Mouse (Mus musculus): ENCODE results near the gene Hoxb7. TPM values are rescaled to one million over a fixed set of nuclear protein-coding genes. Genes with fewer than 3 reads are reported as not detected.
A peak's percentile ranks its signal among the peaks of the same experiment; 100 is the strongest.

Gene Hoxb7
- polyA plus RNA-seq, 1 experiment from 2014 or later = 65.9 TPM

DNA sequence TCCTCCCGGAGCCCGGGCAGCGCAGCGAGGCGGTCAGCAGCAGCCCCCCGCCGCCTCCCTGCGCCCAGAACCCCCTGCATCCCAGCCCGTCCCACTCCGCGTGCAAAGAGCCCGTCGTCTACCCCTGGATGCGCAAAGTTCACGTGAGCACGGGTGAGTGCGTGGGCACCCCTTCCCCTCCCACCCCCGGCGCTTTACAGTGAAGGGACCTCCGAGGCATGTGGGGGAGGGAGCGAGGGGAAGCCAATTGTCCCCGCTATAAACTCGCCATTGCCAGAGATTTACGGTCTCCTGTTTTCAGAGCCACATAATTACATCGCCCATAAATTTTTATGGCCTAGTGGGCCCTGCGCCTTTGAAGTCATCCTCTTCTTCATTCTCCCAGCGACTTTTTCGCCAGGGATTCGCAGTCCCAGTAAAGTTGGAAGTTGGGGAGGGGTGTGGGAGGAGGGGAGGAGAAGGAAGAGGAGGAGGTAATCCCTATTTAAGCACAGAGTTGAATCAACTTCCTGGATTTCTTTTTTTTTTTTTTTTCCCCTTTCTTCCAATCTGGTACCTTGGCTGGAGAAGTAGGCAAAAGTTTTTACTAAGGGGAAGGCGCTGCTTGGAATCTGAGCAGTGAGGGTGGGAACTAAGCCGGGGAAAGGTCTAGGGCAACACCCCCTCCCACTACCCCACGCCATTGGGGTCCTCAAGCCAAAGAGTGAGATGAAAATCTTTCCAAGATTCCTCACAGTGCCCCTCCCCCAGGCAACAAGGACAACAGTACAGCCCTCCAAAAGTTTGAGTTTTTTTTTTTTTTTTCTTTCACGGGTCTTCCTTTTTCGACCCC is 32.9 kb downstream of the Hoxb7 start:
- Histone ChIP-seq H3K36me3 (ENCODE audit: control insufficient read depth, insufficient read depth, low read length) (peaks cover 2% of the 10 kb centered on the region; the same call in 1 of the 2 replicates), H3K4me2 (ENCODE audit: low read depth) (peak overlapping the region; percentile 100), H3K4me3 (ENCODE audit: low read depth, low read length) (peak overlapping the region; percentile 96), H3K9me3 (ENCODE audit: control insufficient read depth, low read length) (no peaks in the 10 kb centered on the region), H3K27me3 (ENCODE audit: control insufficient read depth, insufficient read depth, low read length) (no peaks in the 10 kb centered on the region), H3K27ac (ENCODE audit: low read depth, low read length) (peak overlapping the region; percentile 100), H3K9ac (ENCODE audit: low read length) (peak overlapping the region; percentile 100), H3K4me1 (ENCODE audit: control insufficient read depth, insufficient read depth, low read length) (peaks cover 29% of the 10 kb centered on the region)
- peak; percentile 67 for DNase-seq (ENCODE audit: low spot score)
- WGBS = under 1% methylated on average over 26 of the region's 34 CpGs
- peak; percentile 73 for ATAC-seq (ENCODE audit: insufficient read depth, low FRiP score, low TSS enrichment)

DNA sequence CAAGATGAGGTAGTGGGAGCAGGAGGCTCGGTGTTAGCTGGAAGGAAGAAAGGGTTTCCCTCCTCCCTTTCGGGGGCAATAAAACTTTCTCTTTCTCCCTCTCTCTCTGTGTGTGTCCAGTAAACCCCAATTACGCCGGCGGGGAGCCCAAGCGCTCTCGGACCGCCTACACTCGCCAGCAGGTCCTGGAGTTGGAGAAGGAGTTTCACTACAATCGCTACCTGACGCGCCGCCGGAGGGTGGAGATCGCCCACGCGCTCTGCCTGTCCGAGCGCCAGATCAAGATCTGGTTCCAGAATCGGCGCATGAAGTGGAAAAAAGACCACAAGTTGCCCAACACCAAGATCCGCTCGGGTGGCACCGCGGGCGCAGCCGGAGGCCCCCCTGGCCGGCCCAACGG is 33.5 kb downstream of the Hoxb7 start:
- Histone ChIP-seq H3K9ac (ENCODE audit: low read length) (peak overlapping the region; percentile 100), H3K27ac (ENCODE audit: low read depth, low read length) (peak overlapping the region; percentile 100), H3K4me1 (ENCODE audit: control insufficient read depth, insufficient read depth, low read length) (peaks cover 30% of the 10 kb centered on the region), H3K36me3 (ENCODE audit: control insufficient read depth, insufficient read depth, low read length) (peaks cover 2% of the 10 kb centered on the region; the same call in 1 of the 2 replicates), H3K27me3 (ENCODE audit: control insufficient read depth, insufficient read depth, low read length) (no peaks in the 10 kb centered on the region), H3K4me3 (ENCODE audit: low read depth, low read length) (peak overlapping the region; percentile 96), H3K4me2 (ENCODE audit: low read depth) (peak overlapping the region; percentile 100), H3K9me3 (ENCODE audit: control insufficient read depth, low read length) (no peaks in the 10 kb centered on the region)
- ATAC-seq (ENCODE audit: insufficient read depth, low FRiP score, low TSS enrichment) (0 out of 2 replicates have a peak, but pooled peaks have one; percentile 1), DNase-seq (ENCODE audit: low spot score) (peak; percentile 64)
- WGBS = under 1% methylated on average over 29 of the region's 29 CpGs

DNA sequence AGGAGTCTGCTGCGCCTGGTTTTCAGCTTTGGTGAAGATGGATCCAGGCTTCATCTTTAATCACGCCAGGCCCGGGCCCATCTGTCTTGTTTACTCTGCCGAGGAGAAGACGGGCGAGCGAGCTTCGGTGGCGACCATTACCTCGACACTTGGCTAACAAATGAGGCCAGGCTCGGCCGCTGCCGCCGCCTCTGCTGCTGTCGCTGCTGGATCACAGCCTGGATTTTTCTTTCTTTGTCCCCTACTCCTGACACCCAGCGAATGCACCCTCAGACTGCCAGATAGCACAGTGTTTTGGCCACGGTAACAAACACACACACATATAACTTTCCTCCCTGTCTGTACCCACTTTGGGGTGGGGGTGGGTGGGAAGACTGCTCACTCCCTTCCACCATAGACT is 34.3 kb downstream of the Hoxb7 start:
- H3K9ac ChIP-seq (ENCODE audit: low read length) = peak overlapping the region; percentile 100
- H3K4me3 ChIP-seq (ENCODE audit: low read depth, low read length) = peak overlapping the region; percentile 96
- DNase-seq (ENCODE audit: low spot score) (peak; percentile 66), ATAC-seq (ENCODE audit: insufficient read depth, low FRiP score, low TSS enrichment) (no peak)
- peaks cover 2% of the 10 kb centered on the region; the same call in 1 of the 2 replicates for H3K36me3 ChIP-seq (ENCODE audit: control insufficient read depth, insufficient read depth, low read length)
- peak overlapping the region; percentile 100 for H3K4me2 ChIP-seq (ENCODE audit: low read depth)
- no peaks in the 10 kb centered on the region for H3K27me3 ChIP-seq (ENCODE audit: control insufficient read depth, insufficient read depth, low read length)
- no peaks in the 10 kb centered on the region for H3K9me3 ChIP-seq (ENCODE audit: control insufficient read depth, low read length)
- H3K4me1 ChIP-seq (ENCODE audit: control insufficient read depth, insufficient read depth, low read length) = peaks cover 28% of the 10 kb centered on the region
- H3K27ac ChIP-seq (ENCODE audit: low read depth, low read length) = peak overlapping the region; percentile 100
- WGBS = under 1% methylated on average over 17 of the region's 17 CpGs

- H3K27me3 ChIP-seq (ENCODE audit: control insufficient read depth, insufficient read depth, low read length) = no peaks in the 10 kb centered on the region
- peak overlapping the region; percentile 100 for H3K4me2 ChIP-seq (ENCODE audit: low read depth)
- H3K9ac ChIP-seq (ENCODE audit: low read length) = peak overlapping the region; percentile 100
- 4% methylated on average over 5 of the region's 5 CpGs for WGBS
- H3K27ac ChIP-seq (ENCODE audit: low read depth, low read length) = peak overlapping the region; percentile 100
- no peak for ATAC-seq (ENCODE audit: insufficient read depth, low FRiP score, low TSS enrichment)
- H3K4me3 ChIP-seq (ENCODE audit: low read depth, low read length) = peak overlapping the region; percentile 96
- no peaks in the 10 kb centered on the region for H3K9me3 ChIP-seq (ENCODE audit: control insufficient read depth, low read length)
- peaks cover 2% of the 10 kb centered on the region; the same call in 1 of the 2 replicates for H3K36me3 ChIP-seq (ENCODE audit: control insufficient read depth, insufficient read depth, low read length)
- H3K4me1 ChIP-seq (ENCODE audit: control insufficient read depth, insufficient read depth, low read length) = peaks cover 29% of the 10 kb centered on the region
- DNase-seq (ENCODE audit: low spot score) = peak; percentile 51
These were observed 35.4 kb downstream of the Hoxb7 start for GRCm38 (mm10) chr11:96321846-96322245.

- 3% methylated on average over 6 of the region's 6 CpGs for whole genome bisulfite sequencing
- Histone ChIP-seq H3K36me3 (ENCODE audit: control insufficient read depth, insufficient read depth, low read length) (peaks cover 2% of the 10 kb centered on the region; the same call in 1 of the 2 replicates), H3K4me3 (ENCODE audit: low read depth, low read length) (peak overlapping the region; percentile 96), H3K27ac (ENCODE audit: low read depth, low read length) (peak overlapping the region; percentile 100), H3K9me3 (ENCODE audit: control insufficient read depth, low read length) (no peaks in the 10 kb centered on the region), H3K4me2 (ENCODE audit: low read depth) (peak overlapping the region; percentile 100), H3K27me3 (ENCODE audit: control insufficient read depth, insufficient read depth, low read length) (no peaks in the 10 kb centered on the region), H3K4me1 (ENCODE audit: control insufficient read depth, insufficient read depth, low read length) (peaks cover 35% of the 10 kb centered on the region), H3K9ac (ENCODE audit: low read length) (peak overlapping the region; percentile 100)
- ATAC-seq (ENCODE audit: insufficient read depth, low FRiP score, low TSS enrichment) (no peak), DNase-seq (ENCODE audit: low spot score) (peak; percentile 65)
These were observed 36.3 kb downstream of the Hoxb7 start for GRCm38 (mm10) chr11:96322738-96323137.

GRCm38 (mm10) chr11:96323154-96323553 is 36.7 kb downstream of the Hoxb7 start, which contains the start of gene Hoxb3:
Hoxb3 (plus strand) TSS chr11:96323326.
- 3% methylated on average over 10 of the region's 10 CpGs for WGBS
- Histone ChIP-seq H3K4me3 (ENCODE audit: low read depth, low read length) (peak within 1 kb of the TSS; percentile 96), H3K36me3 (ENCODE audit: control insufficient read depth, insufficient read depth, low read length) (peaks cover 2% of the 10 kb centered on the region; the same call in 1 of the 2 replicates), H3K27me3 (ENCODE audit: control insufficient read depth, insufficient read depth, low read length) (no peaks in the 10 kb centered on the region), H3K4me1 (ENCODE audit: control insufficient read depth, insufficient read depth, low read length) (peaks cover 36% of the 10 kb centered on the region), H3K4me2 (ENCODE audit: low read depth) (peak within 1 kb of the TSS; percentile 100), H3K27ac (ENCODE audit: low read depth, low read length) (peak within 1 kb of the TSS; percentile 100), H3K9me3 (ENCODE audit: control insufficient read depth, low read length) (no peaks in the 10 kb centered on the region), H3K9ac (ENCODE audit: low read length) (peak within 1 kb of the TSS; percentile 100)
- DNase-seq (ENCODE audit: low spot score) (no peak), ATAC-seq (ENCODE audit: insufficient read depth, low FRiP score, low TSS enrichment) (no peak)

DNA sequence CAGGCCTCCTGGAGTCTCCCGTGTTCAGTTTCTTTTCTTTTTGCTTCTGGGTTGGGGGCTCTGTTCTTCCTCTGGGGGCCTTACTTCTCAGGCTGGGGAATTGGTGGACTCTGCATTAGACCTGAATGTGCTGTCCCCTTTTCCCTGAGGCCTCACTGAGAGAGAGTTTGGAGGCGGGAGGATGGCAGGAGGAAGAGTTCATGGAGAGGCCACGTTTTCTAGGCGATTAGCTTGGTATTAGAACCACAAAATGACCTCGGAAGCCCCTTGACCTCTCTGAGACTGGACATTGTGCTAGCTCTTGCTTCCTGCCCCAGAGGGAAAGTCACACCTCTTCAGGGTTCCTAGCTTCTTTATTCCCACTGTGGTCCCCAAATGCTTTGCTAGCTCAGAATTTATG is 37.7 kb downstream of the Hoxb7 start:
- peak; percentile 64 for DNase-seq (ENCODE audit: low spot score)
- Histone ChIP-seq H3K27ac (ENCODE audit: low read depth, low read length) (peak overlapping the region; percentile 100), H3K4me2 (ENCODE audit: low read depth) (peak overlapping the region; percentile 100), H3K9me3 (ENCODE audit: control insufficient read depth, low read length) (no peaks in the 10 kb centered on the region), H3K4me3 (ENCODE audit: low read depth, low read length) (peak overlapping the region; percentile 96), H3K4me1 (ENCODE audit: control insufficient read depth, insufficient read depth, low read length) (peaks cover 42% of the 10 kb centered on the region), H3K27me3 (ENCODE audit: control insufficient read depth, insufficient read depth, low read length) (no peaks in the 10 kb centered on the region), H3K9ac (ENCODE audit: low read length) (peak overlapping the region; percentile 100), H3K36me3 (ENCODE audit: control insufficient read depth, insufficient read depth, low read length) (peaks cover 2% of the 10 kb centered on the region; the same call in 1 of the 2 replicates)
- WGBS = 0% methylated on average over 5 of the region's 5 CpGs
- no peak for ATAC-seq (ENCODE audit: insufficient read depth, low FRiP score, low TSS enrichment)

DNA sequence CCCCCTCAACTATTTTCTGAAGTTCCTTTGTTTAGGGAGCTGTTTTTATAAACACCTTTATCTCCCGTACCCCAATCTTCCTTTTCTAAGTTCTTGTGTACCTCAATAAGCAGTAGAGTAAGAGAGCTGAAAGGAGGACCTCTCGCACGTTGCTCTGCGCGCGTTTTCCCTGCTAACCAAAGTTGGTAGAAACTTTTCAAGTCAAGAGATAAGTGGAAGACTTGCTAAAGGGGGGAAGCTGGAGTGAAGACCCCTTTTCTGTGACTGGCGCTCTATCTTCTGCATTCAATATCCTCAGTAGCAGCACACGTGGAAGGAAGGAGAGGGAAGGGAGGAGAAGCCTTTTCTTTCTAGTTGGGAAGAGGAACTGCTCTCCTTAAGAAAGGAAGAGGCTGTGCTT is 38.5 kb downstream of the Hoxb7 start:
- H3K9ac ChIP-seq (ENCODE audit: low read length) = peak overlapping the region; percentile 100
- WGBS = 3% methylated on average over 8 of the region's 8 CpGs
- H3K36me3 ChIP-seq (ENCODE audit: control insufficient read depth, insufficient read depth, low read length) = peaks cover 2% of the 10 kb centered on the region; the same call in 1 of the 2 replicates
- H3K27ac ChIP-seq (ENCODE audit: low read depth, low read length) = peak overlapping the region; percentile 100
- H3K4me1 ChIP-seq (ENCODE audit: control insufficient read depth, insufficient read depth, low read length) = peaks cover 48% of the 10 kb centered on the region
- peak overlapping the region; percentile 96 for H3K4me3 ChIP-seq (ENCODE audit: low read depth, low read length)
- H3K9me3 ChIP-seq (ENCODE audit: control insufficient read depth, low read length) = no peaks in the 10 kb centered on the region
- peak overlapping the region; percentile 100 for H3K4me2 ChIP-seq (ENCODE audit: low read depth)
- H3K27me3 ChIP-seq (ENCODE audit: control insufficient read depth, insufficient read depth, low read length) = no peaks in the 10 kb centered on the region
- ATAC-seq (ENCODE audit: insufficient read depth, low FRiP score, low TSS enrichment) = no peak
- DNase-seq (ENCODE audit: low spot score) = no peak
